Mouse (Mus musculus) kidney, postnatal 0 days (tissue): ENCODE data around the gene Znfx1. TPM values are rescaled to one million over a fixed set of nuclear protein-coding genes. Genes with fewer than 3 reads are reported as not detected.

Source experiments
- ATAC-seq: fragments of 200-750 bp; cut with Nextera tagmentation; replicated peaks from 2 replicates; pipeline ENCODE4 v1.8.0; 2017; ENCODE audit warnings: low read depth, moderate number of reproducible peaks, moderate TSS enrichment, moderate library complexity; ENCODE audit not compliant: low FRiP score
- DNase-seq: peaks from one replicate; pipeline ENCODE4 v3.0.0-alpha.2; 2016; ENCODE audit warnings: low spot score
- H3K27ac ChIP-seq: fragments of 300-500 bp; sonication (generic); 2 replicates; pipeline ENCODE4 v1.5.1; 2014; ENCODE audit warnings: mild to moderate bottlenecking
- H3K27me3 ChIP-seq: fragments of 300-500 bp; sonication (generic); 2 replicates; pipeline ENCODE4 v1.6.1; 2014; ENCODE audit warnings: low read length, mixed read lengths; ENCODE audit not compliant: insufficient read depth
- H3K36me3 ChIP-seq: fragments of 300-500 bp; sonication (generic); 2 replicates; pipeline ENCODE4 v1.6.1; 2014; ENCODE audit warnings: low read length, mixed read lengths; ENCODE audit not compliant: insufficient read depth
- H3K4me1 ChIP-seq: fragments of 300-500 bp; sonication (generic); replicated peaks from 2 replicates; pipeline ENCODE4 v1.6.1; 2014; ENCODE audit warnings: antibody characterized with exemption, low read length, mixed read lengths; ENCODE audit not compliant: insufficient read depth
- H3K4me2 ChIP-seq: fragments of 300-500 bp; sonication (generic); 2 replicates; pipeline ENCODE4 v1.6.1; 2014; ENCODE audit warnings: mild to moderate bottlenecking, low read length, moderate library complexity, mixed read lengths
- H3K4me3 ChIP-seq: fragments of 300-500 bp; sonication (generic); replicated peaks from 2 replicates; pipeline ENCODE4 v1.5.1; 2014; ENCODE audit warnings: low read depth, low read length
- H3K9ac ChIP-seq: fragments of 300-500 bp; sonication (generic); 2 replicates; pipeline ENCODE4 v1.6.1; 2014; ENCODE audit warnings: low read depth, low read length
- H3K9me3 ChIP-seq: fragments of 300-500 bp; sonication (generic); replicated peaks from 2 replicates; pipeline ENCODE4 v1.6.1; 2016; ENCODE audit warnings: low read length, inconsistent platforms, mixed read lengths
- CTCF ChIP-seq: IDR thresholded peaks from 2 replicates; pipeline ENCODE4 v1.5.1; 2016; ENCODE audit warnings: antibody characterized with exemption, low read depth, mild to moderate bottlenecking, moderate library complexity
- WGBS: fragments of 180-500 bp; shearing (Covaris S2); extraction: QIAGEN DNeasy Blood & Tissue Kit; methylation state at CpG from one replicate; pipeline ENCODE4 v1.1.7; 2014; 5-methylcytosine and 5-hydroxymethylcytosine counted together
- polyA plus RNA-seq: library from polyadenylated mRNA; unstranded; fragments of >200 nt; fragmentation: Nextera tagmentation; extraction: Ambion mirVana; gene quantifications from 2 replicates; pipeline ENCODE4 v1.2.1, GENCODE M21; 2015

Znfx1 gene
- polyA plus RNA-seq, 1 experiment from 2014 or later: 10.7 TPM

- H3K27ac ChIP-seq: no peak overlapping the region
- DNase-seq: no peak
Measured at GRCm38 (mm10) chr2:167048223-167048622, 14.6 kb downstream of the Znfx1 start.

GRCm38 (mm10) chr2:167043400-167044121 is 19.3 kb downstream of the Znfx1 start:
- no peak for TF ChIP-seq CTCF
- DNase-seq: no peak
- H3K27ac ChIP-seq: no peak overlapping the region
- H3K27me3 ChIP-seq: no peaks in the 10 kb centered on the region
- 94% methylated on average over 12 of the region's 12 CpGs for WGBS
- H3K4me1 ChIP-seq: no peaks in the 10 kb centered on the region
- no peak for ATAC-seq
- no peaks in the 10 kb centered on the region for H3K9me3 ChIP-seq
- H3K4me3 ChIP-seq: no peak overlapping the region
- H3K9ac ChIP-seq: no peak overlapping the region
- H3K36me3 ChIP-seq: peaks cover 81% of the 10 kb centered on the region
- H3K4me2 ChIP-seq: no peak overlapping the region

More at GRCm38 (mm10) chr2:167048223-167048622, 14.6 kb downstream of the Znfx1 start:
- Histone ChIP-seq H3K36me3 (peaks cover 51% of the 10 kb centered on the region), H3K4me2 (no peak overlapping the region), H3K4me1 (no peaks in the 10 kb centered on the region), H3K9me3 (no peaks in the 10 kb centered on the region), H3K9ac (no peak overlapping the region), H3K4me3 (no peak overlapping the region), H3K27me3 (no peaks in the 10 kb centered on the region)
- no peak for TF ChIP-seq CTCF
- no peak for ATAC-seq
- WGBS: 93% methylated on average over 10 of the region's 10 CpGs

DNA sequence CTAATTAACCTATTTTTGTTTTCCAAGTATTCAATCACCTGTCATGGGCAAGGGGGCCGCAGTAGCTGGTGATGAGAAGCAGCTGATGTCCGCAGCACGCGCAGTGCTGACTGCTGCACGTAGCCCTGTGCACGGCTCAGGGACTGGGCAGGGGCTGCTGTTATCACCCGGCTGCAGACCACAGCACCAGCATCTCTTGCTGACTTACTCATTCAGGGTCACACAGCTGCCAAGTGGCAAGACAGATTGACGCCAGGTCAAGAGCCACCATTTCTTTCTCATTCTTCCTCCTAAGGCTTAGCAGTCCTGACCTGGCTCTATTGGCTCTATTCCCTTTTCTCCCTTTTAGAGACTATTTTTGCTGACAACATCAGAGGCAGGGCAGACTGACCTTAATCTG is 23.4 kb downstream of the Znfx1 start:
- no peak for TF ChIP-seq CTCF
- H3K4me3 ChIP-seq: no peak overlapping the region
- no peak overlapping the region for H3K27ac ChIP-seq
- no peaks in the 10 kb centered on the region for H3K9me3 ChIP-seq
- H3K9ac ChIP-seq: no peak overlapping the region
- no peak for DNase-seq
- no peak for ATAC-seq
- no peaks in the 10 kb centered on the region for H3K27me3 ChIP-seq
- H3K4me2 ChIP-seq: no peak overlapping the region
- WGBS: 44% methylated on average over 8 of the region's 8 CpGs
- H3K36me3 ChIP-seq: peaks cover 89% of the 10 kb centered on the region
- no peaks in the 10 kb centered on the region for H3K4me1 ChIP-seq

DNA sequence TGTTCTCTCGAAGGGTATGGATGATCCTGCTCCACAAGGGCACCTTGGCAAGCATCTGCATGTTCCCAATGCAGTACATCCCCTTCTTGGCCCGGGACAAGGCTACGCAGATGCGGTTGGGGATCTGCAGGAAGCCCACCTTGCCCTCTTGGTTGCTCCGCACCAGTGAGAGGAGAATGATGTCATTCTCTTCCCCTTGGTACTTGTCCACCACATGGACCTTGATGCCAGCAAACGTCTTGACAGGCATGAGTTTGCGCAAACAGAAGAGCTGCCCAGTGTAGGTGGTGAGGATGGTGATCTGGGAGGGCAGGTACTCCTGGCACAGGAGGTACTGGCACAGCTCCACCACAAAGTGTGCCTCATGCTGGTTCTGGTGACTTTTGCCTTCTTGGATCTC is 24.1 kb downstream of the Znfx1 start:
- no peak for ATAC-seq
- DNase-seq: no peak
- Histone ChIP-seq H3K36me3 (peaks cover 84% of the 10 kb centered on the region), H3K27me3 (no peaks in the 10 kb centered on the region), H3K4me1 (no peaks in the 10 kb centered on the region), H3K4me2 (no peak overlapping the region), H3K4me3 (no peak overlapping the region), H3K27ac (no peak overlapping the region), H3K9me3 (no peaks in the 10 kb centered on the region), H3K9ac (no peak overlapping the region)
- 91% methylated on average over 7 of the region's 7 CpGs for WGBS
- no peak for TF ChIP-seq CTCF

DNA sequence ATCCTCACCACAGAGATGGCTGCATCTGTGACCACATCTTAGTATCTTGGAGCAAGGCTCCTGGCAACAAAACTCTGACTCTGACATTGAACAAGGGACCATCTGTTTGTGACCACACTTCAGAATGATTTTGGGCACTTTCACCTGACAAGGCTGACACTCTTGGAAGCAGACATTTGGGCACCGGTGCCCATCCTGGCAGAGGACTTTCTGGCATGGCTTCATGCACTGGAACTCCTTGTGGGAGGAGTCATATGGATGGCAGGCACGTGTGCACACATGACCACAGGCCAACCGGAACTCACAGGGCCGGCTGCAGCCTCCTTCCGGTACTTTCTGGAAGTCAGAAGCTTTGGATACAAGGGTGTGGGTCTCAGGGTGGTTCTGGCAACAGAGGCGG is 24.5 kb downstream of the Znfx1 start:
- Histone ChIP-seq H3K27me3 (no peaks in the 10 kb centered on the region), H3K4me2 (no peak overlapping the region), H3K27ac (no peak overlapping the region), H3K36me3 (peaks cover 82% of the 10 kb centered on the region), H3K4me3 (no peak overlapping the region), H3K9ac (no peak overlapping the region), H3K4me1 (no peaks in the 10 kb centered on the region), H3K9me3 (no peaks in the 10 kb centered on the region)
- ATAC-seq: no peak
- no peak for DNase-seq
- 88% methylated on average over 6 of the region's 6 CpGs for WGBS
- no peak for TF ChIP-seq CTCF

DNA sequence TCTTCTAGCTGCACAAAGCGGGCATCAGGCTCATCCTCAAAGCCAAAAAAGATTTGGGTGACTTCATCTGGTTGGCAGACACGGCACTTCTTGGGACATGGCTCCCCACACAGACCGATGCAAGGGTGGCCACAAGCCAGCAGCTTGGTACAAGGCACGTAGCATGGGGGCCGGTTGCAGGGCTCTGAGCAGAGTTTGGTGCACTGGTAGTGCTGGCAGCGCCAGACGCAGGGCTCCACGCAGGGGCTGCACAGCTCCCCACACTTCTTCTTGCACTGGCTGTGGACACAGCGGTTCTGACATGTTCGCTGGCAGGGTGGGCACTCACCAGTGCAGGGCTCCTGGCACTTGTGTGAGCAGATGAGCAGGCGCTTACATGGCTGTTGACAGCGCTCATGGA is 25.1 kb downstream of the Znfx1 start:
- Histone ChIP-seq H3K4me1 (no peaks in the 10 kb centered on the region), H3K27me3 (no peaks in the 10 kb centered on the region), H3K9me3 (no peaks in the 10 kb centered on the region), H3K4me3 (no peak overlapping the region), H3K9ac (no peak overlapping the region), H3K36me3 (peaks cover 76% of the 10 kb centered on the region), H3K4me2 (no peak overlapping the region), H3K27ac (no peak overlapping the region)
- WGBS: 93% methylated on average over 12 of the region's 12 CpGs
- DNase-seq (no peak), ATAC-seq (no peak)
- TF ChIP-seq CTCF: no peak

GRCm38 (mm10) chr2:167030507-167030906 is 32.3 kb downstream of the Znfx1 start:
- H3K36me3 ChIP-seq: peaks cover 75% of the 10 kb centered on the region
- ATAC-seq: no peak
- no peaks in the 10 kb centered on the region for H3K27me3 ChIP-seq
- TF ChIP-seq CTCF: no peak; the same call in 1 of the 2 replicates
- no peak overlapping the region for H3K4me2 ChIP-seq
- H3K4me1 ChIP-seq: no peaks in the 10 kb centered on the region
- 97% methylated on average over 4 of the region's 4 CpGs for WGBS
- no peak overlapping the region for H3K4me3 ChIP-seq
- DNase-seq: no peak
- H3K9ac ChIP-seq: no peak overlapping the region
- no peaks in the 10 kb centered on the region for H3K9me3 ChIP-seq
- no peak overlapping the region for H3K27ac ChIP-seq
